Mouse (Mus musculus): ENCODE results near the gene Fkbp10. TPM values are rescaled to one million over a fixed set of nuclear protein-coding genes. Genes with fewer than 3 reads are reported as not detected.
A peak's percentile ranks its signal among the peaks of the same experiment; 100 is the strongest.

The Fkbp10 gene
- polyA plus RNA-seq (2014; fragmentation: Nextera tagmentation; extraction: Ambion mirVana): 36.6 and 41.2 TPM in 2 replicates

DNA sequence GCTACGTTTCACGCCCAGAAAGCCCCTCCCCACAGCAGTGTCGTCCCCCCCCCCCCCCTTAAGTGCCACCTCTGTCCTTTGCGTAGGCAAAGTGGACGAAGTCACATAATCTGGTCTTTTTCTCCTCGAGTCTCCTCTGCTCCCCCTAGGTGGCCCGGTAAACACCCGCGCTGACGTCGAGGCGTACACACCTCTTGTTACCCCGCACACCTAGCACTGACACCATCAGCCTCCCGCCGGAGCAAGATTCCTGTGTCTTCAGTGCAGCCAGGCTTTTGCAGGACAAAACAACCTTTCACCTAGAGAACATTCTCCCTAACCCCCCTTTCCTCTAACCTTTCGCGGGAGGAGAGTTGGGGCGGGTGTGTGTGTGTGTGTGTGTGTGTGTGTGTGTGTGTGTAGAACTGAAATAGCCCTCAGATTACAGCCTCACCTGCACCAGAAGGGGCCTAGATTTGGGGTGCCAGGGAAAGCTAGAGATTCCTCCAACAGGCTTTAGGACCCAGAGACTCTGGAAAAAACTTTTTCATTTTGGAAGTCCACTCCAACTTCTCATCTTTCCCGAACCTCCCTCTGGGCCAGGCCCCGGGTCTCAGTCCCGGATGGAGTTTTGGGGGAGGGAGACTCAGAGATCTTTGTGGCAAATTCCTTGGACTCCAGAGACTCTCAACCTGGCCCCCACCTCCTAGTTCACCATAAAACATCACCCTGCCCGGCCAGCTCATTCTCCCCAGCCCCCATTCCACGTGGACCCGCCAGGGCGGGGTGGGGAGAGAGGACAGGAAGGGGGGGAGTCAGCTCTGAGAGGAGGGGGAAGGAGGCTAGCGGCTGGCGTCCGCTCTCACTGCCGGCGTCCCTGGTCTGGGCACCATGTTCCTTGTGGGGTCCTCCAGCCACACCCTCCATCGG is at the start of gene Fkbp10:
Fkbp10 (plus strand) TSS at position 784 of the 909 bp plus-strand sequence.
- Histone ChIP-seq H3K27me3 (ENCODE audit: control insufficient read depth, insufficient read depth, low read length) (peaks cover 9% of the 10 kb centered on the region), H3K4me3 (ENCODE audit: low read depth, low read length) (peak within 1 kb of the TSS; percentile 57), H3K9ac (ENCODE audit: low read length) (peak within 1 kb of the TSS; percentile 69), H3K36me3 (ENCODE audit: control insufficient read depth, insufficient read depth, low read length) (no peaks in the 10 kb centered on the region), H3K4me1 (replicated peaks; ENCODE audit: control insufficient read depth, insufficient read depth, low read length) (peaks cover 13% of the 10 kb centered on the region; the same call in 1 of the 2 replicates), H3K27ac (ENCODE audit: low read depth, low read length) (peak within 1 kb of the TSS; percentile 10; the same call in 1 of the 2 replicates), H3K9me3 (ENCODE audit: control insufficient read depth, low read length) (no peaks in the 10 kb centered on the region), H3K4me2 (ENCODE audit: low read depth, low read length, severe bottlenecking) (peak within 1 kb of the TSS; percentile 67)
- peak; percentile 74 for DNase-seq (ENCODE audit: low spot score)
- ATAC-seq (replicated peaks; ENCODE audit: low FRiP score): peak; percentile 36
- under 1% methylated on average over 31 of the region's 31 CpGs for WGBS

DNA sequence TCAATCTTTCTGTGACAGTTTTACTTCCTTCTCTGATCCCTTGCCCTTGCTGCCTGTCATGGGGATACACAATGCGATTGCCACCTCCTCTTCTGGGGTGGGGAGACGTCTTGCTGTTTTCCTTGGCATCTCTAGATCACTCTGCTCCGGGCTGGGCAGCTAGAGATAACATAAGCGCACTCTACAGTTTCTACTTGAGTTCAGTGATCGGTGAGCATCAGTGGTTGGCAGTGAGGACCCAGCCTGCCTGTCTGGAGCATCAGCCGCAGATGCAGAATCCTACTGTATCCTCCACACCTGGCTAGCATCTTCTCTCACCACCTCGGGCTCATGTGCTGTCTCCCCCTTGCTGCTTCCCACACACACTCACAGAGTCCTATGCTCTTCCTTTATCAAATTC is 46.4 kb upstream of the Fkbp10 start:
- no peak overlapping the region for H3K4me3 ChIP-seq (ENCODE audit: low read depth, low read length)
- no peak for DNase-seq (ENCODE audit: low spot score)
- no peak overlapping the region for H3K9ac ChIP-seq (ENCODE audit: low read length)
- no peaks in the 10 kb centered on the region for H3K36me3 ChIP-seq (ENCODE audit: control insufficient read depth, insufficient read depth, low read length)
- H3K27me3 ChIP-seq (ENCODE audit: control insufficient read depth, insufficient read depth, low read length): no peaks in the 10 kb centered on the region
- no peak overlapping the region for H3K27ac ChIP-seq (ENCODE audit: low read depth, low read length)
- 83% methylated on average over 7 of the region's 7 CpGs for WGBS
- ATAC-seq (replicated peaks; ENCODE audit: low FRiP score): no peak
- no peak overlapping the region for H3K4me2 ChIP-seq (ENCODE audit: low read depth, low read length, severe bottlenecking)
- no peaks in the 10 kb centered on the region for H3K4me1 ChIP-seq (replicated peaks; ENCODE audit: control insufficient read depth, insufficient read depth, low read length)
- H3K9me3 ChIP-seq (ENCODE audit: control insufficient read depth, low read length): no peaks in the 10 kb centered on the region

DNA sequence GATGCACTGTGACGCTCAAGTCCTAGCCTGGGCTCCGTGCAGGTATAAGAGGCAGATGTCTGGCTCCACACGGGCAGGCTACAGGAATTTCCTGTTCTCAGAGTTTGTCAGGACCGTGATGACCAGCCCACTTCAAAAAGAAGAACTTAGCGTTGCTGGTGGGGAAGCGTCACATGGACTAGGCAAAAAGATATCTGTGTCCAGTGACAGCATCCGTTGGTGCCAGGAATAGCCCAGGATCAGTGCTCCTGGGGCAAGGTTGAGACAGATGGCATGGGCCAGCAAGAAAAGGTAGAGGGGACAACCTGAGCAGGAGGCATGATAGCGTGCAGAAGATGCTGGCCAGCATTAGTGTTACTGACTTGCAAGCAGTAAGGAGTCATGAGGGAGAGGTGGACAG is 45.7 kb upstream of the Fkbp10 start:
- Histone ChIP-seq H3K36me3 (ENCODE audit: control insufficient read depth, insufficient read depth, low read length) (no peaks in the 10 kb centered on the region), H3K27ac (ENCODE audit: low read depth, low read length) (no peak overlapping the region), H3K4me3 (ENCODE audit: low read depth, low read length) (no peak overlapping the region), H3K4me2 (ENCODE audit: low read depth, low read length, severe bottlenecking) (no peak overlapping the region), H3K9me3 (ENCODE audit: control insufficient read depth, low read length) (no peaks in the 10 kb centered on the region), H3K27me3 (ENCODE audit: control insufficient read depth, insufficient read depth, low read length) (no peaks in the 10 kb centered on the region), H3K9ac (ENCODE audit: low read length) (no peak overlapping the region), H3K4me1 (replicated peaks; ENCODE audit: control insufficient read depth, insufficient read depth, low read length) (no peaks in the 10 kb centered on the region)
- 81% methylated on average over 8 of the region's 8 CpGs for WGBS
- ATAC-seq (replicated peaks; ENCODE audit: low FRiP score) (no peak), DNase-seq (ENCODE audit: low spot score) (no peak)

DNA sequence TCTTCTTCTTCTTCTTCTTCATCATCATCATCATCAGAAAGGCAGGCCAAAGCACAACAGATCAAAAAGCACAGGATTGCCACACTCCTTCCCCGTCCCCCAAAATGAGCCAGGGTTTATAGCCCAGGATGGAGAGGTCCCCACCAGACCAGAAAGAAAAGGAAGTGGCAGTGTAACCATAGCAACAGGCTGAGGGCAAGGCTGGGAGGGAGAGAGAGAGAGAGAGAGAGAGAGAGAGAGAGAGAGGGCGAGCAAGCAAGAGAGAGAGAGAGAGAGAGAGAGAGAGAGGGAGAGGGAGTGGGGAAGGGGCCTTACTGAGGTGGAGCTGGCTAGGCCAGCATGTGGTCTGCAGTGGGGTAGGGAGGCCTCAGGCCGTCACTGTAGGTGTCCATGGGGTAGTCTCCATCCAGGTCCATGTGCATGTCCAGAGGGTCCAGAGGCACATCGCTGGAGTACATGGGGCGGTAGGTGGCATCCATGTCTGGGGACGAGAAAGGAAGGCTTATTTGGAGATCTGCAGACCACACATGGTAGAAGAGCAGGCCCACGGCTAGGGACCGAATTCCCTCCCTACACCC is 43.4 kb upstream of the Fkbp10 start:
- DNase-seq (ENCODE audit: low spot score) (no peak), ATAC-seq (replicated peaks; ENCODE audit: low FRiP score) (no peak; the same call in 1 of the 2 replicates)
- Histone ChIP-seq H3K4me1 (replicated peaks; ENCODE audit: control insufficient read depth, insufficient read depth, low read length) (no peaks in the 10 kb centered on the region), H3K27ac (ENCODE audit: low read depth, low read length) (no peak overlapping the region), H3K4me2 (ENCODE audit: low read depth, low read length, severe bottlenecking) (no peak overlapping the region), H3K4me3 (ENCODE audit: low read depth, low read length) (no peak overlapping the region), H3K9me3 (ENCODE audit: control insufficient read depth, low read length) (no peaks in the 10 kb centered on the region), H3K27me3 (ENCODE audit: control insufficient read depth, insufficient read depth, low read length) (no peaks in the 10 kb centered on the region), H3K9ac (ENCODE audit: low read length) (no peak overlapping the region), H3K36me3 (ENCODE audit: control insufficient read depth, insufficient read depth, low read length) (no peaks in the 10 kb centered on the region)
- WGBS: 66% methylated on average over 7 of the region's 8 CpGs

DNA sequence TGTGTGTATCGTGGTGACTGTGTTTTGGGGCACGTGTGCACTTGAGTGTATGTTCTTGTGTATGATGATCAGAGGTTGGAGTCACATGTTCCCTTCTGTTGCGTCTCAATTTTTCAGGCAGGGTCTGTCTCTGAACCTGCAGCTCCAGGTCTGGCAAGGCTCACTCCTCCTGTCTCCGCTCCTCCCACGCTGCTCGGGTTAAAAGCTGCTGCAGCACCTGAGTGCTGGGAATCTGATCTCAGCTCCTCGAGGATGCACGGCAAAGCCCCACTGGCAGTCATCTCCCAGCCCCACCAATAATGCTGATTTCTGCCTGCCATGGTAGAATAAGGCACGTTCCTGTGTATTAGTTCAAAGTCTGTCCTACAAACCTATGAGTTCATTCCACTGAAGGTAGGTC is 40.4 kb upstream of the Fkbp10 start:
- H3K9me3 ChIP-seq (ENCODE audit: control insufficient read depth, low read length): no peaks in the 10 kb centered on the region
- ATAC-seq (replicated peaks; ENCODE audit: low FRiP score): no peak
- no peak overlapping the region for H3K9ac ChIP-seq (ENCODE audit: low read length)
- no peaks in the 10 kb centered on the region for H3K36me3 ChIP-seq (ENCODE audit: control insufficient read depth, insufficient read depth, low read length)
- no peak overlapping the region for H3K4me2 ChIP-seq (ENCODE audit: low read depth, low read length, severe bottlenecking)
- DNase-seq (ENCODE audit: low spot score): no peak
- H3K4me3 ChIP-seq (ENCODE audit: low read depth, low read length): no peak overlapping the region
- no peaks in the 10 kb centered on the region for H3K4me1 ChIP-seq (replicated peaks; ENCODE audit: control insufficient read depth, insufficient read depth, low read length)
- no peak overlapping the region for H3K27ac ChIP-seq (ENCODE audit: low read depth, low read length)
- WGBS: 87% methylated on average over 9 of the region's 9 CpGs
- no peaks in the 10 kb centered on the region for H3K27me3 ChIP-seq (ENCODE audit: control insufficient read depth, insufficient read depth, low read length)

DNA sequence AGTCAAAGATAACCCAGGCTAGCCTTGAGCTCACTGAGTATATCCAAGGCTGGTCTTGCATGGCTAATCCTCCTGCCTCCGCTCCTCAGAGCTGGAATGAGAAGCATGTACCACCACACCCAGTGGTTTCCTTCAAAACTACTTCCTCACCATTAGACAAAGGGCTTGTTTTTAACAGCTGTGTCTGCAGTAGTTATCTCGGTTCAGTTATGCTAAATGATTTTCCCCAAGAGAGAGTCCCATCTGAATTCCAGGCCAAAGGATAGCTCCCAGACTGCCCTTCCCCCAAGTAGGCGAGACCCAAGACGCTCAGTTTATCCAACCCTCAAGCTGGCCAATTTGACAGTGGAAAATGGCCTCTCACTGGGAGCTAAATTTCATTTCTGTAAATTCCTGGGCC is 39.5 kb upstream of the Fkbp10 start:
- ATAC-seq (replicated peaks; ENCODE audit: low FRiP score) (no peak), DNase-seq (ENCODE audit: low spot score) (no peak)
- Histone ChIP-seq H3K9me3 (ENCODE audit: control insufficient read depth, low read length) (no peaks in the 10 kb centered on the region), H3K4me3 (ENCODE audit: low read depth, low read length) (no peak overlapping the region), H3K27ac (ENCODE audit: low read depth, low read length) (no peak overlapping the region), H3K4me1 (replicated peaks; ENCODE audit: control insufficient read depth, insufficient read depth, low read length) (no peaks in the 10 kb centered on the region), H3K9ac (ENCODE audit: low read length) (no peak overlapping the region), H3K36me3 (ENCODE audit: control insufficient read depth, insufficient read depth, low read length) (no peaks in the 10 kb centered on the region), H3K4me2 (ENCODE audit: low read depth, low read length, severe bottlenecking) (no peak overlapping the region), H3K27me3 (ENCODE audit: control insufficient read depth, insufficient read depth, low read length) (no peaks in the 10 kb centered on the region)
- WGBS: 94% methylated on average over 4 of the region's 4 CpGs

DNA sequence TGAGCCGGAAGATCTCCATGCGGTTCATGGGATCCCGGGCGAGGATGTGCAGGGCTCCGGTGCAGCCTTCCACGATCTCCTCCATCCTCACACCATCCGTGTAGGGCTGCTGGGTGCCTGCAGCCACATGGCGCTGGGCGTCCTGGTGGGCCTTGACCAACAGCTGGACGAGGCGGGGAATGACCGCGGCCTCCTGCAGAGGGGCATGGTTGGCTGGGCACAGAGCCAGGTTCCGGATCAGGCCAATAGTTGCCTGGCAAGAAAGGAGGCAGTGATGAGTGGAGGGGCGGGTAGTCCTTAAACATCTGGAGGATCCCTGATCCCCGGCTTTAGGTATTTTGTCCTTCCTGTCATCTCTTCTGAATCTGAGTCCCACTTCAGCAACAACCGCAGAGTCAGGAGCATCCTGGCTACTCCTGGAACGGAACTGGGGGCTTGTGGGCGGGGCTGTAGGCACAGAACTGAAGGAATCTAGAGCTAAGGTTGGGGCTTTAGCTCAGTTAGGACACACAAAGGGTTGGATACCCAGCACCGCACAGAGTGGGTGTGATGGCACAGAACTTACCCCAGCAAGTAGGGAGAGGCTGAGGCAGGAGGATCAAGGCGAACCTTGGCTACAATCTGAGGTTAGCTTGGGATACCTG is 38.6 kb upstream of the Fkbp10 start:
- DNase-seq (ENCODE audit: low spot score) (no peak), ATAC-seq (replicated peaks; ENCODE audit: low FRiP score) (no peak)
- Histone ChIP-seq H3K4me3 (ENCODE audit: low read depth, low read length) (no peak overlapping the region), H3K4me2 (ENCODE audit: low read depth, low read length, severe bottlenecking) (no peak overlapping the region), H3K27me3 (ENCODE audit: control insufficient read depth, insufficient read depth, low read length) (no peaks in the 10 kb centered on the region), H3K9me3 (ENCODE audit: control insufficient read depth, low read length) (no peaks in the 10 kb centered on the region), H3K9ac (ENCODE audit: low read length) (no peak overlapping the region), H3K36me3 (ENCODE audit: control insufficient read depth, insufficient read depth, low read length) (no peaks in the 10 kb centered on the region), H3K27ac (ENCODE audit: low read depth, low read length) (no peak overlapping the region), H3K4me1 (replicated peaks; ENCODE audit: control insufficient read depth, insufficient read depth, low read length) (no peaks in the 10 kb centered on the region)
- 93% methylated on average over 21 of the region's 21 CpGs for WGBS

DNA sequence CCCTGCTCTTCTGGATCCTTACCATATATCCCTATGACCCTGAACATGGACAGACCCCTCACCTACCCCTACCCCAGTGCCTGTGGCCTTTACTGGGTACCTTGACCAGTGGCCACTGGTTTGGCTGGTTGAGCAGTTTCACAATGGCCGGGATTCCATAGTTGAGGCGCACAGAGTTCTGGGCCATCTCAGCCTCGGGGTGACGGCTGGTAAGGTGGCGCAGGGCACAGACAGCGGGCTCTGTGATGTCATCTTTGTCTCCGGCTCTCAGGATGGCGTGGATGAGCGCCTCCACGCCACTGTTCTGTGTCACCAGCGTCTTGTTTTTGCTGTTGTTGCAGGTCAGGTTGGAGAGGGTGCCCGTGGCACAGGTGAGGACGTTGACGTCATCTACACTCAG is 37.5 kb upstream of the Fkbp10 start:
- no peak for ATAC-seq (replicated peaks; ENCODE audit: low FRiP score)
- WGBS: 96% methylated on average over 14 of the region's 14 CpGs
- Histone ChIP-seq H3K9me3 (ENCODE audit: control insufficient read depth, low read length) (no peaks in the 10 kb centered on the region), H3K27me3 (ENCODE audit: control insufficient read depth, insufficient read depth, low read length) (no peaks in the 10 kb centered on the region), H3K9ac (ENCODE audit: low read length) (no peak overlapping the region), H3K4me1 (replicated peaks; ENCODE audit: control insufficient read depth, insufficient read depth, low read length) (no peaks in the 10 kb centered on the region), H3K4me3 (ENCODE audit: low read depth, low read length) (no peak overlapping the region), H3K27ac (ENCODE audit: low read depth, low read length) (no peak overlapping the region), H3K36me3 (ENCODE audit: control insufficient read depth, insufficient read depth, low read length) (no peaks in the 10 kb centered on the region), H3K4me2 (ENCODE audit: low read depth, low read length, severe bottlenecking) (no peak overlapping the region)
- DNase-seq (ENCODE audit: low spot score): no peak

Data from forebrain, embryonic 11.5 days (tissue).